Mouse (Mus musculus) MEL (cell line): ENCODE measurements around the gene Tmcc3. TPM values are rescaled to one million over a fixed set of nuclear protein-coding genes. Genes with fewer than 3 reads are reported as not detected.

Experiments
- DNase-seq: peaks from one replicate; pipeline ENCODE4 v3.0.0; 2011; ENCODE audit warnings: low read depth, low spot score
- H3K27ac ChIP-seq: 2 replicates; pipeline ENCODE4 v1.5.1; 2012; ENCODE audit warnings: low read depth, mild to moderate bottlenecking, control low read depth, low read length, moderate library complexity; ENCODE audit not compliant: control insufficient read depth
- H3K27me3 ChIP-seq, 2 experiments: fragments of 150-350 bp in 1 of 2; sonication (generic) in 1 of 2; 2 replicates each; pipeline ENCODE4 v1.6.1; 2012; ENCODE audit warnings: low read length in 2 of 2, mild to moderate bottlenecking in 2 of 2, improper control_type of control experiment in 1 of 2, moderate library complexity in 1 of 2; ENCODE audit not compliant: insufficient read depth in 2 of 2, control insufficient read depth in 1 of 2
- H3K36me3 ChIP-seq, 2 experiments: 2 replicates each; pipeline ENCODE4 v1.6.1; 2012 to 2014; ENCODE audit warnings: low read length in 2 of 2, improper control_type of control experiment in 1 of 2, inconsistent platforms in 1 of 2, mild to moderate bottlenecking in 1 of 2; ENCODE audit not compliant: insufficient read depth in 2 of 2, control insufficient read depth in 1 of 2
- H3K4me1 ChIP-seq, 2 experiments: fragments of 150-350 bp in 1 of 2; sonication (generic) in 1 of 2; 2 replicates each; pipeline ENCODE4 v1.6.1; 2012; ENCODE audit warnings: low read length in 2 of 2, improper control_type of control experiment in 1 of 2, mild to moderate bottlenecking in 1 of 2; ENCODE audit not compliant: insufficient read depth in 2 of 2, control insufficient read depth in 1 of 2
- H3K4me3 ChIP-seq, 2 experiments: fragments of 150-350 bp in 1 of 2; sonication (generic) in 1 of 2; 2 replicates each; pipeline ENCODE4 v1.5.1; 2012; ENCODE audit warnings: low read depth in 2 of 2, low read length in 2 of 2, mild to moderate bottlenecking in 2 of 2, moderate library complexity in 2 of 2, control low read depth in 1 of 2, improper control_type of control experiment in 1 of 2; ENCODE audit not compliant: control insufficient read depth in 1 of 2, insufficient read depth in 1 of 2
- H3K79me2 ChIP-seq: 2 replicates; pipeline ENCODE4 v1.6.1; 2012; ENCODE audit warnings: mild to moderate bottlenecking, low read length, moderate library complexity; ENCODE audit not compliant: control insufficient read depth, poor library complexity, insufficient read depth
- H3K9ac ChIP-seq: 2 replicates; pipeline ENCODE4 v1.6.1; 2012; ENCODE audit warnings: low read depth, mild to moderate bottlenecking, control low read depth, low read length, moderate library complexity; ENCODE audit not compliant: control insufficient read depth, poor library complexity, severe bottlenecking
- H3K9me3 ChIP-seq: fragments of 150-350 bp; sonication (generic); replicated peaks from 2 replicates; pipeline ENCODE4 v1.6.1; 2012; ENCODE audit warnings: mild to moderate bottlenecking, low read length, improper control_type of control experiment, moderate library complexity; ENCODE audit not compliant: insufficient read depth
- CHD1 ChIP-seq: IDR thresholded peaks from 2 replicates; pipeline ENCODE4 v1.6.1; 2012; ENCODE audit warnings: low read depth, mild to moderate bottlenecking, inconsistent platforms, low read length, improper control_type of control experiment
- CHD2 ChIP-seq: IDR thresholded peaks from 2 replicates; pipeline ENCODE4 v1.6.1; 2011; ENCODE audit warnings: low read length, improper control_type of control experiment
- CTCF ChIP-seq, 3 experiments: IDR thresholded peaks in 2 of 3; conservative IDR thresholded peaks in 1 of 3; 2 replicates each; pipeline ENCODE4 v1.5.1; 2011 to 2012; ENCODE audit warnings: low read length in 3 of 3, low read depth in 2 of 3, mild to moderate bottlenecking in 2 of 3, improper control_type of control experiment in 1 of 3, inconsistent platforms in 1 of 3, mixed read lengths in 1 of 3, moderate library complexity in 1 of 3; ENCODE audit not compliant: control insufficient read depth in 1 of 3, insufficient read depth in 1 of 3, poor library complexity in 1 of 3, severe bottlenecking in 1 of 3
- E2F4 ChIP-seq: IDR thresholded peaks from 2 replicates; pipeline ENCODE4 v1.6.1; 2011; ENCODE audit warnings: low read depth, low read length, improper control_type of control experiment, borderline replicate concordance
- ELF1 ChIP-seq: IDR thresholded peaks from 2 replicates; pipeline ENCODE4 v1.6.1; 2014; ENCODE audit warnings: low read depth, mild to moderate bottlenecking, inconsistent platforms, low read length, improper control_type of control experiment, moderate library complexity
- EP300 ChIP-seq, 2 experiments: IDR thresholded peaks; 2 replicates each; pipeline ENCODE4 v1.6.1; 2011; ENCODE audit warnings: improper control_type of control experiment in 2 of 2, low read length in 2 of 2, low read depth in 1 of 2, mild to moderate bottlenecking in 1 of 2
- ETS1 ChIP-seq: IDR thresholded peaks from 2 replicates; pipeline ENCODE4 v1.6.1; 2012; ENCODE audit warnings: low read depth, mild to moderate bottlenecking, inconsistent platforms, low read length, improper control_type of control experiment, moderate library complexity
- GABPA ChIP-seq: IDR thresholded peaks from 2 replicates; pipeline ENCODE4 v1.6.1; 2012; ENCODE audit warnings: low read depth, mild to moderate bottlenecking, inconsistent platforms, low read length, improper control_type of control experiment, moderate library complexity
- HCFC1 ChIP-seq: IDR thresholded peaks from 2 replicates; pipeline ENCODE4 v1.6.1; 2012; ENCODE audit warnings: low read depth, mild to moderate bottlenecking, inconsistent platforms, low read length, improper control_type of control experiment, moderate library complexity
- JUND ChIP-seq: IDR thresholded peaks from 2 replicates; pipeline ENCODE4 v1.6.1; 2011; ENCODE audit warnings: low read depth, mild to moderate bottlenecking, improper control_type of control experiment, low read length
- KAT2A ChIP-seq: conservative IDR thresholded peaks from 2 replicates; pipeline ENCODE4 v1.6.1; 2012; ENCODE audit warnings: low read depth, low read length, improper control_type of control experiment, inconsistent platforms
- MAX ChIP-seq: IDR thresholded peaks from 2 replicates; pipeline ENCODE4 v1.6.1; 2011; ENCODE audit warnings: low read length, improper control_type of control experiment
- MAZ ChIP-seq: IDR thresholded peaks from 2 replicates; pipeline ENCODE4 v1.6.1; 2012; ENCODE audit warnings: low read depth, mild to moderate bottlenecking, inconsistent platforms, low read length, improper control_type of control experiment
- MEF2A ChIP-seq: IDR thresholded peaks from 2 replicates; pipeline ENCODE4 v1.6.1; 2014; ENCODE audit warnings: low read depth, mild to moderate bottlenecking, inconsistent platforms, low read length, improper control_type of control experiment; ENCODE audit not compliant: poor library complexity, insufficient replicate concordance, severe bottlenecking; ENCODE audit errors: extremely low read depth
- MXI1 ChIP-seq: IDR thresholded peaks from 2 replicates; pipeline ENCODE4 v1.6.1; 2011; ENCODE audit warnings: mild to moderate bottlenecking, low read depth, low read length, improper control_type of control experiment
- MYB ChIP-seq: IDR thresholded peaks from 2 replicates; pipeline ENCODE4 v1.6.1; 2011; ENCODE audit warnings: mild to moderate bottlenecking, low read depth, low read length, improper control_type of control experiment
- MYC ChIP-seq: IDR thresholded peaks from 2 replicates; pipeline ENCODE4 v1.6.1; 2011; ENCODE audit warnings: low read depth, mild to moderate bottlenecking, low read length, improper control_type of control experiment, moderate library complexity
- NELFE ChIP-seq: IDR thresholded peaks from 2 replicates; pipeline ENCODE4 v1.6.1; 2011; ENCODE audit warnings: low read depth, low read length, improper control_type of control experiment
- NRF1 ChIP-seq: IDR thresholded peaks from 2 replicates; pipeline ENCODE4 v1.6.1; 2014; ENCODE audit warnings: low read depth, mild to moderate bottlenecking, inconsistent platforms, low read length, improper control_type of control experiment, moderate library complexity; ENCODE audit not compliant: poor library complexity, insufficient read depth, severe bottlenecking
- POLR2A ChIP-seq, 2 experiments: IDR thresholded peaks; 2 replicates each; pipeline ENCODE4 v1.6.1; 2011 to 2012; ENCODE audit warnings: low read length in 2 of 2, mild to moderate bottlenecking in 2 of 2, control low read depth in 1 of 2, improper control_type of control experiment in 1 of 2, low read depth in 1 of 2, moderate library complexity in 1 of 2; ENCODE audit not compliant: control insufficient read depth in 1 of 2, insufficient read depth in 1 of 2, poor library complexity in 1 of 2
- POLR2AphosphoS2 ChIP-seq: IDR thresholded peaks from 2 replicates; pipeline ENCODE4 v1.6.1; 2011; ENCODE audit warnings: low read length, improper control_type of control experiment
- POLR2AphosphoS5 ChIP-seq: IDR thresholded peaks from 2 replicates; pipeline ENCODE4 v1.6.1; 2012; ENCODE audit warnings: low read depth, borderline replicate concordance, mild to moderate bottlenecking, inconsistent platforms, low read length, moderate library complexity, mixed read lengths
- RAD21 ChIP-seq: IDR thresholded peaks from 2 replicates; pipeline ENCODE4 v1.6.1; 2011; ENCODE audit warnings: mild to moderate bottlenecking, low read depth, low read length, improper control_type of control experiment
- RCOR1 ChIP-seq: IDR thresholded peaks from 2 replicates; pipeline ENCODE4 v1.6.1; 2012; ENCODE audit warnings: low read depth, mild to moderate bottlenecking, inconsistent platforms, low read length, improper control_type of control experiment
- SIN3A ChIP-seq: IDR thresholded peaks from 2 replicates; pipeline ENCODE4 v1.6.1; 2012; ENCODE audit warnings: low read length, improper control_type of control experiment, inconsistent platforms
- SMC3 ChIP-seq: IDR thresholded peaks from 2 replicates; pipeline ENCODE4 v1.6.1; 2011; ENCODE audit warnings: low read depth, low read length, improper control_type of control experiment
- TAL1 ChIP-seq: IDR thresholded peaks from 2 replicates; pipeline ENCODE4 v1.6.1; 2012; ENCODE audit warnings: mild to moderate bottlenecking, inconsistent platforms, low read length, moderate library complexity, mixed read lengths
- TBP ChIP-seq: IDR thresholded peaks from 2 replicates; pipeline ENCODE4 v1.8.0; 2011; ENCODE audit warnings: low read depth, low read length, improper control_type of control experiment
- TCF12 ChIP-seq: IDR thresholded peaks from 2 replicates; pipeline ENCODE4 v1.6.1; 2014; ENCODE audit warnings: low read depth, mild to moderate bottlenecking, inconsistent platforms, low read length, improper control_type of control experiment, moderate library complexity
- UBTF ChIP-seq: IDR thresholded peaks from 2 replicates; pipeline ENCODE4 v1.6.1; 2012; ENCODE audit warnings: low read depth, mild to moderate bottlenecking, inconsistent platforms, low read length, improper control_type of control experiment, moderate library complexity, borderline replicate concordance; ENCODE audit not compliant: insufficient read depth
- USF1 ChIP-seq: IDR thresholded peaks from 2 replicates; pipeline ENCODE4 v1.6.1; 2014; ENCODE audit warnings: low read depth, mild to moderate bottlenecking, inconsistent platforms, low read length, improper control_type of control experiment, moderate library complexity
- USF2 ChIP-seq, 2 experiments: IDR thresholded peaks; 2 replicates each; pipeline ENCODE4 v1.6.1; 2011 to 2012; ENCODE audit warnings: improper control_type of control experiment in 2 of 2, low read length in 2 of 2, borderline replicate concordance in 1 of 2, inconsistent platforms in 1 of 2, low read depth in 1 of 2, mild to moderate bottlenecking in 1 of 2; ENCODE audit not compliant: insufficient read depth in 1 of 2
- ZC3H11A ChIP-seq: IDR thresholded peaks from 2 replicates; pipeline ENCODE4 v1.6.1; 2012; ENCODE audit warnings: low read depth, mild to moderate bottlenecking, inconsistent platforms, low read length, improper control_type of control experiment
- ZKSCAN1 ChIP-seq: IDR thresholded peaks from 2 replicates; pipeline ENCODE4 v1.6.1; 2012; ENCODE audit warnings: low read depth, mild to moderate bottlenecking, inconsistent platforms, low read length, improper control_type of control experiment, moderate library complexity
- ZMIZ1 ChIP-seq: IDR thresholded peaks from 2 replicates; pipeline ENCODE4 v1.6.1; 2012; ENCODE audit warnings: low read depth, mild to moderate bottlenecking, inconsistent platforms, low read length, improper control_type of control experiment, moderate library complexity
- ZNF384 ChIP-seq: IDR thresholded peaks from 2 replicates; pipeline ENCODE4 v1.6.1; 2012; ENCODE audit warnings: low read depth, mild to moderate bottlenecking, inconsistent platforms, low read length, improper control_type of control experiment
- polyA plus RNA-seq, 2 experiments: library from polyadenylated mRNA; stranded (reverse) in 1 of 2; unstranded in 1 of 2; fragments of >175 nt in 1 of 2; fragments of >200 nt in 1 of 2; gene quantifications; 2 replicates each; pipeline versions ENCODE4 v1.2.1 to v1.2.4; 2012; ENCODE audit warnings: low replicate concordance in 2 of 2, low read depth in 1 of 2; ENCODE audit not compliant: insufficient read length in 2 of 2, insufficient read depth in 1 of 2, missing spikeins in 1 of 2
- total RNA-seq: library from RNA; depleted of rRNA; stranded (reverse); fragments of 300-350 nt; gene quantifications from 2 replicates; pipeline ENCODE4 v1.2.3, GENCODE M21; 2012

Gene Tmcc3
- total and polyA plus RNA-seq, 3 experiments = 1.3 to 2.6 TPM; not detected in 1

- Histone ChIP-seq H3K27me3 (no peaks in the 10 kb centered on the region), H3K9ac (no peak overlapping the region), H3K9me3 (no peaks in the 10 kb centered on the region), H3K4me3 (no peak overlapping the region), H3K79me2 (no peaks in the 10 kb centered on the region), H3K27ac (no peak overlapping the region), H3K36me3 (peaks cover 0 to 17% of the 10 kb centered on the region in 2 experiments; a peak in 3 of 4 replicates), H3K4me1 (peaks cover 10 to 22% of the 10 kb centered on the region in 2 experiments)
- peak; percentile 64 for DNase-seq
- no peak for TF ChIP-seq POLR2AphosphoS2
- no peak for TF ChIP-seq UBTF
- no peak for TF ChIP-seq MYC
- TF ChIP-seq ELF1 = no peak
- no peak for TF ChIP-seq USF2 (IDR thresholded peaks at IDR 0.05; ENCODE audit: borderline replicate concordance in 1 of 2, insufficient read depth in 1 of 2, low read depth in 1 of 2, low read length in 2 of 2)
- TF ChIP-seq POLR2A (IDR thresholded peaks at IDR 0.05; ENCODE audit: control insufficient read depth in 1 of 2, insufficient read depth in 1 of 2, low read depth in 1 of 2, low read length in 2 of 2, poor library complexity in 1 of 2) = no peak
- no peak for TF ChIP-seq SMC3
- TF ChIP-seq CHD2 = no peak
- no peak for TF ChIP-seq USF1
- TF ChIP-seq POLR2AphosphoS5 = no peak
- TF ChIP-seq MAZ = 0 out of 2 replicates have a peak, but pooled peaks have one; percentile 44
- TF ChIP-seq MAX = 0 out of 2 replicates have a peak, but pooled peaks have one; percentile 15
- no peak for TF ChIP-seq E2F4
- TF ChIP-seq NRF1 = no peak
- no peak for TF ChIP-seq CHD1
- no peak for TF ChIP-seq JUND
- no peak for TF ChIP-seq KAT2A
- no peak for TF ChIP-seq CTCF (IDR thresholded peaks at IDR 0.05 in 2 of 3, conservative IDR thresholded peaks at IDR 0.05 in 1 of 3; ENCODE audit: control insufficient read depth in 1 of 3, insufficient read depth in 1 of 3, low read depth in 2 of 3, low read length in 3 of 3, poor library complexity in 1 of 3, severe bottlenecking in 1 of 3)
- TF ChIP-seq TCF12 = peak; percentile 53
- no peak for TF ChIP-seq HCFC1
- TF ChIP-seq ZC3H11A = no peak
- TF ChIP-seq MXI1 = peak; percentile 45; the same call in 1 of the 2 replicates
- no peak for TF ChIP-seq GABPA
- TF ChIP-seq TBP = no peak
- TF ChIP-seq EP300 (IDR thresholded peaks at IDR 0.05; ENCODE audit: low read depth in 1 of 2, low read length in 2 of 2) = peak in 1 of 2 experiments; percentile 48; a peak in 1 of 4 replicates
- peak; percentile 92 for TF ChIP-seq ZNF384
- TF ChIP-seq RCOR1 = no peak
- TF ChIP-seq ZMIZ1 = no peak
- TF ChIP-seq ETS1 = peak; percentile 38; the same call in 1 of the 2 replicates
- no peak for TF ChIP-seq NELFE
- TF ChIP-seq MEF2A = no peak
- peak; percentile 46; the same call in 1 of the 2 replicates for TF ChIP-seq SIN3A
- no peak for TF ChIP-seq TAL1
- TF ChIP-seq MYB = no peak
- TF ChIP-seq ZKSCAN1 = no peak
- TF ChIP-seq RAD21 = no peak
Observed at GRCm38 (mm10) chr10:94549511-94550232, 237.9 kb downstream of the Tmcc3 start.
